Mouse (Mus musculus): ENCODE data around the gene Tbca.

Tbca gene

DNA sequence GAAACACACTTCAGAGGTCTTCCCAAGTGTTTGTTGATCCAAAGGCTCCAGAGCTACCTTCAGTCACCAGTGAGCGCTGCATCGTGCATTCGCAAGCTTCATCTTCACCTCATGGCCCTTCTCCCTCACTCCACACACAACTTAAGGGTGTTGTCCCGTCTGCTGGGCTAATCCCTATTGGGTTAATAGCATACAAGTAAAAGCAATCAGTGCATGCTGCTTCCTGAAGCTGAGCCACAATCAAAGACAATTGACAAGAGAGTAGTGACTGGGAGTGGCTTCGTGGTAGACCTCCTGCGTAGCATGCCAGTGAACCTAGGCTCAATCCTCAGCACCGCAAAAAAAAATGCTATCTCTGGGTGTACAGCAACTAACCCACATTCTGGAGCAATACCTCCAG is 59.2 kb downstream of the Tbca start:
- DNase-seq (ENCODE audit: low read depth, low spot score) = no peak

DNA sequence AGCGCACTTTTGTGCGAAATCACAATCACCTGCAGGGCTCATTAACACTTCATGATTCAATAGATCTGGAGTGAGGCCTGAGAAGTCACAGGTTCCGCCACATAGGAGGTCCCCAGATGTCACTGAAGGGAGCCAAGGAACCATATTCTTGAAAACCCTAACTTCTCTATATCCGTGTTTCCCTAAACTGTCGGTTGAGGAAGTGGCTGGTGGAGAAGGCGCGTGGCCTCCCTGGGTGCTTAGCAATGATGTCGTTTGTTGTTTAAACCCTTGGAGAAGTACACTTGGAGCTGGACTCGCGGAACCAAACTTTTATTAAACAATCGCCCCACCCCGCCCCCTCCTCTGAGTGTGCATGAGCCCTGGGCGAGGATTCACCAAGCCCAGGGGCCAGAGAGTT is 60.6 kb downstream of the Tbca start:
- no peak for DNase-seq (ENCODE audit: low read depth, low spot score)

DNA sequence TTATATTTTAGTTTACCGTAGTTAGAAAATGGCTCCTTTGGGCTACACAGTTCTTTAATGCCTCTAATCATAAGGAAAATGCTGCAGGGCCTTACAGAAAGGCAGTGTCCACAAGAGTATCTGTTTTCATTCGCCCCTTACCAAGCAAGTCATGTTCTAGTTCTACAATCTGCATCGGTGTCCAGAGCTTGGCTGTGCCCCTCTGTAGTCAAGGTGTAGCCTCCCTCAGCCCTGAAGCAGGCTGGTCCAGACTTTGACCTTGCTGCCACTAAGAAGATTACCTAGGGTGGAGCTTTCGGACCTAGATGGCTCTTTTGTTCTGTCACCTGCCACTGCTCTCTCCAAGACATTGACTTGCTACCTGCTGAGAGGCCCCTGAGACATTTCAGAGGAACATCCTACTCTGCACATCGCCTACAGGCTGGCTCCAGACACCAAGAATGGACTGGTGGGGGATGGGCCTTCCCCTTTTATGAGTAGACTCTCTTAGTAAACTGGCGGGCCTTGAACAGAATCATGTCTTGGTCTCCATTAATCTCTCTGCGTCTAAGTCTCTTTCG is 69.4 kb downstream of the Tbca start:
- no peak for DNase-seq (ENCODE audit: low read depth, low spot score)

DNA sequence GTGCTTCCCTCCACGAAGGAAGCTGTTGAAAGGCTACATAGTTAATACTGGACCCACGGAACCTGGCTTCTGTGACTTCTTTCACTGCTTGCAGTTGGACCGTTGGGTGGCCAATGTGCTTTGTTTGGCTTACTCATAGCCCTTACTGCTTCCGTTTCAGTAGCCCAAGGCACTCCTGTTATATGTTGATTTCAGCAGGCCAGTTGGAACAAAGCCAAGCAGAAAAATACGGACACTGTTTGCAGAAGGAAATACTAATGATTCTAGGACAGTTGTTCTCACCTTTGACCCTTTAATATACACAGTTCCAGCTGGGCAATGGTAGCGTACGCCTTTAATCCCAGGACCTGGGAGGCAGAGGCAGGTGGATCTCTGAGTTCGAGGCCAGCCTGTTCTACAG is 70.5 kb downstream of the Tbca start:
- DNase-seq (ENCODE audit: low read depth, low spot score) = no peak

DNA sequence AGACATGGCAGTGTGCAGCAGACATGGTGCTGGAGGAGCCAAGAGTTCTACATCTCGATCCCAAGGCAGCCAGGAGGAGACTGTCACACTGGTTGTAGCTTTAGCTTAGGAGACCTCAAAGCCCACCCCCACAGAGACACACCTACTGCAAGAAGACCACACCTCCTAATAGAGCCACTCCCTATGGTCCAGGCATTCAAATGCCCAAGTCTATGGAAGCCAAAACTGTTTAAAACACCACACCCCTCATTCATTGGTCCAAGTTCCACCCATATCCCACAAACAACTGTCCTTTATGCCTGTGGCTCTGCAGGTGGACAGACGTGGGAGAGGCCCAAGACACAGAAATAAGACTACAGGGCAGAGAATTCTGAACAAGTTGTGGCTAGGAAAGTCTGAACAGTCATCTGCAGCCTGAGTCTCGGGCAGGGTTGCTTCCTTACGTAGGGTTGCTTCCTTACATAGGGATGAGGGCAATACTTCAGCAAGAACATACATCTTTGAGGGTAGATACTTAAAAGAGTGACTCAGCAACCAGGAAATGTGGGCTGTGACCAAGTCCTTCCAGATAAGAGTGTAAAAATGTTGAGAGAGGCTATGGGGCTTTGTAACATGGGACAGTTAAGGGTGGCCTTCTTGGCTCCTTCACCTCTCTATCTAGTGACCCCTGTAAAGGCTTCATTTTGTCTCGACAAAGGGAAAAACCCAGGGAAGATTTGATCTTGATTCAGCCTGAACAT is 74.0 kb downstream of the Tbca start:
- no peak for DNase-seq (ENCODE audit: low read depth, low spot score)

DNA sequence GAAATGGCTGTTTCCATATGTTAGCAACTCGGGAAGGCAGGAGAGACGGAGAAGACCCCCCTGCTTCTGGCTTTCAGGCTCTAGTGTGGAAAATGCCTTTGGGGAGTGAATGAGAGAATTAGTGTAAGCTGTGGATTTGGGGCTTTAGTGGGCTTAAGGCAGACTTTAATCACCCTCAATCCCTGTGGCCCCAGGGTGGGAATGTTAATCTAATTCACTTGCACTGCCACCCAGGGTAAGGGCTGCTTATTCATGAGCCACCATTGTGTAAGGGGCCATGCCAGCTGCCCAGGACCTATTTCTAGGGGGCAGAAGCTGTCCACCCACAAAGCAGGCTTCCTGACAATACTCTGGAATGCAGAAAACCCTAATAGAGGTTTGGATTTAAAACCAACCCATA is 78.2 kb downstream of the Tbca start:
- DNase-seq (ENCODE audit: low read depth, low spot score) = no peak

DNA sequence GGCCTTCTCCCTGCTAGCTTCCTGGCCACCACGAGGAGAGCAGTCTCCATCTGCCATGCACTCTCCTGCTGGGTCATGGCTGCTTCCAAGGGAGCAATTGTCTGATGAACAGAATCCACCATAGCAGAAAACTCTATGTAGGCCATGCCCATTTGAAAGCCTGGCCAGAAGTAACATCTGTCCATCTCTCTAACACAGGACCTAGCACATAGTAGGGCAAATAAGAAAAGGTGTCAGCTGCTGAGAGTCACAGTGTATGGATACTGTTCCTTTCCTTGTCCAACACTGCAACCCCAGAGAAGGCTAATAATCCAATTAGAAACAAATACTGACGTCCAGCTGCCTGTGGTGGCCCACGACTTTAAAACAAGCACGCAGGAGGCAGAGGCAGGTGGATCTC is 79.1 kb downstream of the Tbca start:
- DNase-seq (ENCODE audit: low read depth, low spot score) = no peak

DNA sequence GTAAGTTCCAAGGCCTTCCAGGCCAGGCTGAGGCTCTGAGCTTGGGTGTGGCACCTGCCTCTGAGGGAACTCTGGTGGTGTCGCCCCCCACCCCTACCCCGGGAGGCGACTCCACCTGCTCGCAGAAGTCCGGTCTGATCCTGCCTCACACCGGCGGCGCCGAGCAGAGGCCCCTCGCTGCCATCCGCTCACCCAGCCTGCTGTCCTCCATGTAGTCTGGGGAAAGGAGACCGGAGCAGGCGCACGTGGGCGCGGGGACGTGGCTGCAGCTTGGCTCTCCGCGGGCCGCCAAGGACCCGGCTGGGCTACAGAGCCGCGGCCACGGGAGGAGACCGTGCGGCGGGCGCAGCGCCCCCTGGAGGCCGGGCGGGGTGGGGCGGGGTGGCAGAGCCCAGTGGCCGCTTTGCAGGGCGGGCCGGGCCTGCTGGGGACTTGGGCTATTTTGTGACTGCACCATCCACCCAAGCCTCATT is 79.8 kb downstream of the Tbca start:
- no peak for DNase-seq (ENCODE audit: low read depth, low spot score)

DNA sequence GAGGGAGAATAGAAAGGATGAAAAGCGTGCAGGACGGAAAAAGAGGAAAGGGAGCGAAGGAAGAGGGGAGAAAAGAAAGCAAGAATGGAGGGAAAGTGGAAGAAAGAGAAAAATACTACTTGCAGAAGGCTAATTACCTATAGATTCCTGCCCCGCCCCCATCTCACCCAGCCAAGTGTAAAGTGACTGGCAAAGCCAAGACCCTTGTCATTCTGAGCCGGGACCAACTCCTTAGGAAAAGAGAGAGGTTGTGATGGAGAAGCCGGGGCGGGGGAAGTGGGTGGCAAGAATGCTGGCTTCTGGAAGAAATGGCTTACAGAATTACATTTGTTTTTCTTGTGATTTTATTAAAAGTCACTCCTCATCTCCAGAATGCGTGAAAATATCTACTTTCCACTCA is 80.8 kb downstream of the Tbca start:
- DNase-seq (ENCODE audit: low read depth, low spot score) = no peak

DNA sequence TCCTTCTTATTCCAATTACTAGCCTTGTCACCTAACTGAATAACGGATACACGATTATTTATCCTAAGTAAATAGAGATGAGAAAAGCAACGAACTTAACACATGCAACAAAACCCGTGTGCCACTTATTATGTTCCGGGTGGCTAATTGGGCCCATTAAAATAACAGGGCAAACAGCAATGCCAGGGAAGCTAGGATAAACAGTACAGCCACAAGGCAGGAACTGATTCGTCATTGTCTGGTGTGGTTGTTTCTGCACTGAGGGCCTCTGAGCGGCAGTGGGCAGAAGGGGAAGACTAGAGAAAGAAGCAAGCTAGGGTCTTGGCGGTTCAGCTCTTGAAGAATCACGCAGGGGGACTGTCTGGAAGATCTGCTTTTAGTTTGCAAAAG is 81.4 kb downstream of the Tbca start:
- DNase-seq (ENCODE audit: low read depth, low spot score) = no peak

DNA sequence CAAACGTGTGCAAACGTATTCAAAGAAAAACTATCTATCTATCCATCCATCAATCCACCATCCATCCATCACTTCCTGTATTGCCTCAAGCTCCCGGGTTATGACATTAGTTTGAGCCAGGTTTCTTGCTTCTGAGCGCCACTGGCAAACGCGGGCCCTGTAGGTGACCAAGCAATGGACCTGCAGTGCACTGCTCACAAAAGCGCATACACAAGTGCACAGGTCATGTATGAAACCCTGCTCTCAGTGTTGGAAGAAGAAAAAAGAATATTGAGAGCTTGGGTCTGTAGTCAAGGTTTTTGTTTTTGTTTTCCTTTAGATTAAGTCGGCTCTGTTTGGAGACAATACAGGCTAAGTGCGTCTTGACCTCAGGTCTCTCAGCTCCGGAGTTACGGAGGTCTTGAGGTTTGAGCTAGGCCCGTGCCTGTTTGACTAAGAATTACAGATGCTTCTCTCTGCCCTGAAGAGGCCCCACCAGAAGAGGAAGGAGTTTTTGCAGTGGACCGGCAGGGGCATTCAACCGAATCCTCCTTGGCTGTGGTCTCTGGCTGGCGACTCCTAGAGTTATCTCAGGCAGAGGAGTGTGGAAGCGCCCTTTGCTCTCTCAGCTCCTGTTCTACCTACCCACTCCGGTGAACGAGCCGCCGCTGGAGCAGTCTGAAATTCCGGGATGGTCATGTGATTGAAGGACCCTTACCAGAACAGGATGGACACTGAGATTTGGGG is 81.9 kb downstream of the Tbca start:
- DNase-seq (ENCODE audit: low read depth, low spot score) = no peak

DNA sequence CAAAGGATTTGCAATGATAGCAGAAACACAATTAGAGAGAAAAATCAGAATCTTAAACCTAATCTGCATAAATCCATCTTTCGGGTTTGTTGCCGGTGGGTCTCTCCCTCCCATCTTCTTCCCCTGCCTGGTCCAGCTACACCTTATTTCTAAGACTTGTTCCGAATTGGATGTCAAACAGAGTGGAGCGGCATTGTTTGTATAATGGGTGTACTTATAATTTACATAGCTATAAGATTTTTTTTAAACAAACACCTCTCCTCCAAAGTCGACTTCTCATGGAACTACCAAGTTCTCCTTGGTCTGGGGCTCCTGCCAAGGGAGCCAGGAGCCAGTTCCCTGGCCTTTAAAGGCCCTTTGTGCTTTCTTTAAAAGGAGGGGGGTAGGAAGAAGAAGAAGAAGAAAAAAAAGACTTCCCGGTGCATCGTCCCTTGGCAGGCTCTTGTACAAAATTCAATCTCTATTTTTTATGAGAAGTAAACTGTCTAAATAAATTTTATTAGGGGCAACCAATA is 83.2 kb downstream of the Tbca start:
- no peak for DNase-seq (ENCODE audit: low read depth, low spot score)

DNA sequence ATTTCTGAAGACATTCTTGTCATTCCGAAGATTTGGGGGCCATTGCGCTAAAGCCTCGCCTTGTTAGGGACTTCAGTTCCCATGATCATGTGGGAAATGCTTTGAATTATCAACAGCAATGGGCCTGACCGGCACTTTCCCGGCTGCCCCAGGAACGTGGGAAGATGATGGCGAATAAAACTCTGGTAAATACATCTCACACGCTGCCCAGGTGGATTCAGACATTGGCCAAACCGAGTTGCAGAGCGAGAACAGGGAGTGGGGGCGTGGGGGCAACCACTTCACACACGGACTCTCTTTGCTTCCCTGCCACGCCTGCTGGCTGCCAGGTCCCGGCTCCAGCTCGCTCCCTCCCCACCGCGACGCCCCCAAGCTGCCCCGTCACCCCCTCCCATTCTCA is 83.7 kb downstream of the Tbca start:
- no peak for DNase-seq (ENCODE audit: low read depth, low spot score)

DNA sequence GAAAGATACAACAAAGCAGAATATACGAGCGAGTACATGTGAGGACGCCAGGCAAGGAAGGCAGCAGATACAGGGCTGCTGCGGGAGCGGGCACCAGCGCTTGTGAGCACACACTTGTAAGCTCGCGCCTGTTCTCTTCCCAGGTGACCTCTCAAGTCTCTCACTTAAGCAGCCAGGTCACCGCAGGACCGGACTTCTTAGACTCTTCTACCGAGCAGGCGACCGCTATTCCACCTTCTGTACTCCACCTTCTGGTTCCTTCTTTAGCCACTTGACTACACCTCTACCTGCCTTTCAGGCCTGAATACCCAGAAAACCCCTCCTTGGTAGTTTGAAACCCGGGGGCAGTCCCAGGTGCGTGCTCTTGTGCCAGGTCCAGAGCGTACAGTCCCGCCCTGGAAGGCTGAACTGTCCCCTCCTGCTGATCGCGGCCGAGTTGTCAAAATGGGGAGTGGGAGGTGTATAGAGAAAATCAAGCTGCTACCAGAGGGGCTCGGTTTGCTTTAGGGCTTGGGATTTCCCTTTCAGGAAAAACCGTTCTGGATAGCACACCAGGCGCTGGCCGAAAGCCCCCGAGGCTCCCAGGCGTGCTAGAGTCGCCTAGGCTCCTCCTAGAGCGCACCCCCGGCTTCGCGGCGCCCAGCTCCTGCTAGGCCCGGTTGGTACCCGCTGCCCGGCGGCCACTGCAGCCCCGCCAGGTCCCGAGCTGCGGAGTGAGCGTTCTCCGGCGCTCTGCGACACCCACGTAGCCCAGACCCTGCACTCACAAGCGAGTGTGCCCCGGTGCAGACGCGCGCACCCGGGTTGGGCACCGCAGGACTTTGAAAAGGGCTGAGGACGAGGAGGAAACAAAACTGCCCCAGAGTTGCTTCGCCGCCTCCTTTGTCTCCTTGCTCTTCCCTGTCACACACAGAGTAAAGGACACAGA is 84.7 kb downstream of the Tbca start:
- DNase-seq (ENCODE audit: low read depth, low spot score) = no peak

DNA sequence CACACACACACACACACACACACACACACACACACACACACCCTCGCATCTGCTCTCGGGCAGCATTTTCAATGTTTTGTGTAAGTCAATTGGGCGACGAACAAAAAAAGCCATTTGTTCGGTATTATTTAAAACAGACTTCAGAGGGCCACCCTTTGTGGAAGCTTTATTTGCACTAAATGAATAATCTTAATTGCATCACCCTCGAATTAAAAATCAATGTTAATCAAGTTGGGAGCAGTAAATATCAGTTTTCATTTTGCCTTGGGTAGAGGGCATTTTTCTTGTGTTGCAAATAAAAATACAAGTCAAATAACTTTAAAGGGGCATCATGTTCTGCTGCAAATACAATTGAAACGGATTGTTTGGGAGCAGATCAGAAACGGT is 85.3 kb downstream of the Tbca start:
- no peak for DNase-seq (ENCODE audit: low read depth, low spot score)

DNA sequence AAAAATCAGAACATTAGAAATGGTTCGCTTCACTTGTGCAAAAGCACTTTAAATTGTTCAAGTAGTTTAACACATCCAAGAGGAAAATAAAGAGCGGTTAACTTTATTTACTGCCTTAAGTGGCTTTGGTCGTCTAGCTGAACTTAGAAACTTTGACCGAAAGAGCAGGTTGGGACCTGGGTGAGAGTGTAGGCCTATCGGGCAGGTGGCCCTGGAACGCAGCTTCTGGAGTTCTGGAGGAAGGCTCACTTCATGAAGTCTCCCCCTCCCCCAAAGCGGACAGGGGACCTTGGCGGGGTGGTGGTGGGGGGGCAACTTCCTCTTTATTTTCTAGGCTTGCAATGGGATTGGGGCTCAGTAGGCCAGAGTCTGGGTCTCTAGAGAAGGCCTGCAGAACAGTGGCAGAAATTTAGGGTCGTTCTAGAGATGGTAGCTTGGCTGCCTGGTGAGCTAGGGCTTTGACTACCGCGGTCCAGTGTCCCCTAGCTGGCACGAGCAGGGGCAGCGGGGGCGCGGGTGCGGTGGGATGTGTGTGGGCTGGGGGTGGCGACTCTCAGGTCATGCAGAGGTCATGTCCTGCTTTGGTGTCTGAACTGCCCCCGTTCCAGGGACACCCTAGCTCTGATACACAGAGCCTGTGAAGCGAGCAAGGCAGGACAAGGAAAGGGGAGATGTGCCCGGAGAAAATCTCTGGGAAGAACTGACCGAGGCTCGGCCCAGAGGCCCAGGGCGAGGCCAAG is 86.1 kb downstream of the Tbca start:
- DNase-seq (ENCODE audit: low read depth, low spot score) = no peak

DNA sequence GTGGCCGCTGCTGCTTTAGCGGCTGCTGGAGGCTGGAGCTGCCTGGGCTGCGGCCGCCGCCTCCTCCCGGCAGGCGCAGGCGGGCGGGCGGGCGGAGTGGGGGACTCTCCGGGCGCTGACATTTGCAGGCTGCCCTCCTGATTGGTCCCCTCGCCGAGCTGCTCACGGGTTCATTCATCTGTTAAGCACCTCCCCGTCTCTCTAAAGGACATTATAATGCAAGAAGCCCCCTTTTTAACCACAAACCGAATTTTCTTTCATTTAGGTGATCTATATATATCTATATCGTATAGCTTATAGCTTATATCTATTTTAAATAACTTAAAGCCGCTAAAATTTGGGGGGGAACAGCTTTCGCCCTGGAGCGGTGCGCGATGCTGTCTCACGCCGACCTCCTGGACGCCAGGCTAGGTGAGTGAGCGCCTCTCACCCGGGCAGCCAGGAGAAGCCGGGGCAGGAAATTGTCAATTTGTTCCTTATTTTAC is 86.7 kb downstream of the Tbca start, which contains the start of gene Otp:
Gene Otp (plus strand): TSS at position 207 of the 485 bp plus-strand sequence.
- DNase-seq (ENCODE audit: low read depth, low spot score) = no peak

DNA sequence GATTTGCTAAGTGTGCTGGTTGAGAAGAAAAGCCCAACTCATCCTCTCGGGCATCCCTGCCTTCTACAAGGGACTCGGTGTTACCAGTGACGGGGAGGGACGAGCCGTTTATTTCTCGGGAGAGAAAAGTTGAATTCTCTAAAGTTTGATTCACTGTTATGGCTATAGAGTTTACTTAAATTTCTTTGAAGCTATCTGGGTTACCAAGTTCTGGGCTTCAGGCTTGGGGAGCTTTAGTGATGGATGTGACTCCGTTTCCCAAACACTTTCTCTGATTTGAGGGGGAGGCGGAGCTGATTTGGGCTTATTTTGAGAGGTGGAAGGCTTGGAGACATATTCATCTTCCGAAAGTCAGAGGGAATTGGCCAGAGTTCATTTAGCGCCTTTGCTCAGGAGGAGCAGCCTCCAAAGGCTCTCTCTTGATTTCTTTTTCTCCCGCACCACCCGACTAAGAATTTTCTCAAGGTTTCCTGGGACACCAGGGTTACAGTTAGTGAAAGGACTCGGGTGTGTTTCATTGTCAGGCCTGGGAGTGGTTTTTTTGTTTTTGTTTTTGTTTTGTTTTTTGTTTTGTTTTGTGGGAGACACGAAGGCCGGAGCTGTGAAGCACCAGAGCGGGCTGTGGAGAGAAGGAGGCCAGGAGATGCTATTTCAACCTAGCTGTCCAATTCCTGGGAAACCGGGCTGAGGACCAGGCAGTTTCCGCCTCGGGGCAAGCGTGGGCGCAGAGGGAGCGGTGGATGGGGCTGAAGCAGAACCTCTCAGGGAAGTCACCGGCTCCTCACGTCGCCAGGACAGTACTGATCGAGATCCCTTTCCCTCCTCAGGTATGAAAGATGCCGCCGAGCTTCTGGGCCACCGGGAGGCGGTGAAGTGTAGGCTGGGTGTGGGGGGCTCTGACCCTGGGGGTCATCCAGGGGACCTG is 87.8 kb downstream of the Tbca start:
- no peak for DNase-seq (ENCODE audit: low read depth, low spot score)

DNA sequence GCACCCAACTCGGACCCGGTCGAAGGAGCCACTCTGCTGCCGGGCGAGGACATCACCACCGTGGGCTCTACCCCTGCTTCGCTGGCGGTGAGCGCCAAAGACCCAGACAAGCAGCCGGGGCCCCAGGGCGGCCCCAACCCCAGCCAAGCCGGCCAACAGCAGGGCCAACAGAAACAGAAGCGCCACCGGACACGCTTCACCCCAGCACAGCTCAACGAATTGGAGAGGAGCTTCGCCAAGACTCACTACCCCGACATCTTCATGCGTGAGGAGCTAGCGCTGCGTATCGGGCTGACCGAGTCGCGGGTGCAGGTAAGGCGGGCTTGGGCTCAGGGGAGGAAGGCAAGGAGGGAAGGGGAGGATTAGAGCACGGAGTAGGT is 88.5 kb downstream of the Tbca start:
- no peak for DNase-seq (ENCODE audit: low read depth, low spot score)

Data from c-Kit-negative CD71-positive TER-119-positive erythroid progenitor cells, embryonic 14.5 days (primary cell).